Mouse (Mus musculus): Measurements from ENCODE around the gene Apoc2.

GRCm38 (mm10) chr7:19635074-19635827 lies 42.5 kb downstream of the Apoc2 start:
- TF ChIP-seq TAL1 (IDR thresholded peaks at IDR 0.05; ENCODE audit: low read length) (no peak), CTCF (IDR thresholded peaks at IDR 0.05 in 2 of 3, conservative IDR thresholded peaks at IDR 0.05 in 1 of 3; ENCODE audit: control insufficient read depth in 1 of 3, insufficient read depth in 1 of 3, low read depth in 2 of 3, low read length in 3 of 3, poor library complexity in 1 of 3, severe bottlenecking in 1 of 3) (no peak), POLR2A (IDR thresholded peaks at IDR 0.05; ENCODE audit: control insufficient read depth in 1 of 2, insufficient read depth in 1 of 2, low read depth in 1 of 2, low read length in 2 of 2, poor library complexity in 1 of 2) (no peak), SMC3 (IDR thresholded peaks at IDR 0.05; ENCODE audit: low read depth, low read length) (no peak), JUND (IDR thresholded peaks at IDR 0.05; ENCODE audit: low read depth, low read length) (no peak), ZKSCAN1 (IDR thresholded peaks at IDR 0.05; ENCODE audit: low read depth, low read length) (no peak), POLR2AphosphoS2 (IDR thresholded peaks at IDR 0.05; ENCODE audit: low read length) (no peak), SIN3A (IDR thresholded peaks at IDR 0.05; ENCODE audit: low read length) (no peak), USF1 (IDR thresholded peaks at IDR 0.05; ENCODE audit: low read depth, low read length) (no peak), MYC (IDR thresholded peaks at IDR 0.05; ENCODE audit: low read depth, low read length) (no peak), NRF1 (IDR thresholded peaks at IDR 0.05; ENCODE audit: insufficient read depth, low read depth, low read length, poor library complexity, severe bottlenecking) (no peak), USF2 (IDR thresholded peaks at IDR 0.05; ENCODE audit: borderline replicate concordance in 1 of 2, insufficient read depth in 1 of 2, low read depth in 1 of 2, low read length in 2 of 2) (no peak), UBTF (IDR thresholded peaks at IDR 0.05; ENCODE audit: borderline replicate concordance, insufficient read depth, low read depth, low read length) (no peak), GATA1 (IDR thresholded peaks at IDR 0.05; ENCODE audit: low read depth, low read length) (no peak)
